Mouse (Mus musculus): ENCODE measurements around the gene Ccdc58. TPM values are rescaled to one million over a fixed set of nuclear protein-coding genes. Genes with fewer than 3 reads are reported as not detected.
"Not testable (repeated sequence)": the region's sequence is repeated elsewhere in the genome, so short reads cannot be mapped to it uniquely, and the experiment has no call there.

Gene Ccdc58
- 10 to 100 TPM; 17.1 to 23.9 TPM for total RNA-seq (2021)
- long read RNA-seq, experiment 1, partial matches to known transcripts = 1 of 2 reads
- long read RNA-seq, experiment 1, other reads (novel, unspliced or antisense) = 0 of 2 reads
- long read RNA-seq, experiment 2, transcript Ccdc58-203 (5 exons, 1,073 nt) = major isoform, 15 of 16 reads
- long read RNA-seq, experiment 2, partial matches to known transcripts = 1 of 16 reads
- long read RNA-seq, experiment 2, other reads (novel, unspliced or antisense) = 0 of 16 reads

GRCm38 (mm10) chr16:36071450-36072379 lies at the start of gene Ccdc58, which contains the start of gene Fam162a:
Gene Ccdc58, plus strand, starts transcription at chr16:36071685.
Gene Fam162a, minus strand, starts transcription at chr16:36071594.
- DNase-seq (ENCODE audit: low spot score in 2 of 2) = peak; percentile 90 to 94

- DNase-seq (ENCODE audit: low spot score in 2 of 2) = not testable (repeated sequence)
Observed at GRCm38 (mm10) chr16:36028120-36028519, 43.4 kb upstream of the Ccdc58 start.

GRCm38 (mm10) chr16:36040640-36041624 lies 30.6 kb upstream of the Ccdc58 start, which contains the start of gene Wdr5b:
Gene Wdr5b, plus strand, starts transcription at chr16:36041190.
- DNase-seq (ENCODE audit: low spot score in 2 of 2) = peak; percentile 89 to 97

GRCm38 (mm10) chr16:36041625-36042020 lies 29.9 kb upstream of the Ccdc58 start:
- DNase-seq (ENCODE audit: low spot score in 2 of 2) = no peak

- no peak for DNase-seq (ENCODE audit: low spot score in 2 of 2)
Observed at GRCm38 (mm10) chr16:36043073-36043472, 28.4 kb upstream of the Ccdc58 start.

DNA sequence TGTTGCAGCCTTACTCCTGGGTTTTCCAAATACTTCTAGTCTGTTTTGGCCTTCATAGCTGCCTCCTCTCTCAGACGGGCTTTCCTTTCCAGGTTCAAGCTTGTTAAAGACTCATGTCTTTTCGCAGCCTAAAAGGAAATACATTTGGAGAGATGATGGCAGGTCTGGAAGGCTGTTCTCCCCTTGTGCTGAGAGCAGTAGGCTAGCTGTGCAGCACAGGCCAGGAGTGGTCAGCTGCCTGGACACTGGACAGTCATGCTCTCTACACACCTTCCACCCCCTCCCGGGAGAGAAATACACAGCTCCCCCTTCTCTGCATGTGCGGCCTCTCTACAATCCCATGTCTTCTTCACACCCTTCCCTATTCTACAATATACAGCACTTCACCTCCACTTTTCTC lies 27.5 kb upstream of the Ccdc58 start:
- no peak for DNase-seq (ENCODE audit: low spot score in 2 of 2)

DNA sequence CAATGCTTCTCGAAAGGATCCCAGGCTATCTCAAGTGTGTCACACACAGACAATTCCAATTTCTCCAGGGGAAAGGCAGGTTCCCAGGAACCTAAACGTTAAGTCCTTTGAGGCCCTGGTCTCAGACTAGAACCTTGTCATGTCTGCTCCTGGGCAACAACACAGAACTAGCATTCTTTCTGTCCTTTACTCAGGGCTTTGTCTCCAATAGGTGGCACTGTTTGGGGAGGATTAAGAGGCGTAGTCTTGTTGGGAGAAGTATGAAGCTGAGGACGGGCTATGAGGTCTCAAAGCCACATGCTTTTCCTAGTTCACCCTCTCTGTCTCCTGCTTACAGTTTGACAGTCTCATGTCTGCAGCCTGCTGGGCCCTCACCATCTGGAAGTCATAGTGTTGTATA lies 23.9 kb upstream of the Ccdc58 start:
- no peak for DNase-seq (ENCODE audit: low spot score in 2 of 2)

DNA sequence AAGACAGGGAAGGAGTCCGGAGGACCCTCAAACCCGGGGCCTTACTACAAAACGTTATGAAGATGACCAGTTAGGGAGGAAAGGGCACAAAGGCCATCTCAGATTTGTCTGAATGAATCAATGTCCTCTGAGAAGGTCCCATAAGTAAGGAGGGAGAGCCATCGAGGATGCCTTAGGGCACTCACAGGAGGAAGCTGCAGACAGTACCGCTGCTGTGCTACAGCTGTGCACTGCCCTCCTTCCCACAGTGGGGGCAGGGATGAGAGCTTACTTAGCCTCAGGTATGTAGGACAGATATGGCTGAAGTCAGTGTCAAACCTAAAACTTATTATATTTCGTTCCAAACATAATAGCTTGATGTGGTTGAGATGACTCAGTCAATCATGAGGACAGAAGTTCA lies 20.0 kb upstream of the Ccdc58 start:
- no peak for DNase-seq (ENCODE audit: low spot score in 2 of 2)

DNA sequence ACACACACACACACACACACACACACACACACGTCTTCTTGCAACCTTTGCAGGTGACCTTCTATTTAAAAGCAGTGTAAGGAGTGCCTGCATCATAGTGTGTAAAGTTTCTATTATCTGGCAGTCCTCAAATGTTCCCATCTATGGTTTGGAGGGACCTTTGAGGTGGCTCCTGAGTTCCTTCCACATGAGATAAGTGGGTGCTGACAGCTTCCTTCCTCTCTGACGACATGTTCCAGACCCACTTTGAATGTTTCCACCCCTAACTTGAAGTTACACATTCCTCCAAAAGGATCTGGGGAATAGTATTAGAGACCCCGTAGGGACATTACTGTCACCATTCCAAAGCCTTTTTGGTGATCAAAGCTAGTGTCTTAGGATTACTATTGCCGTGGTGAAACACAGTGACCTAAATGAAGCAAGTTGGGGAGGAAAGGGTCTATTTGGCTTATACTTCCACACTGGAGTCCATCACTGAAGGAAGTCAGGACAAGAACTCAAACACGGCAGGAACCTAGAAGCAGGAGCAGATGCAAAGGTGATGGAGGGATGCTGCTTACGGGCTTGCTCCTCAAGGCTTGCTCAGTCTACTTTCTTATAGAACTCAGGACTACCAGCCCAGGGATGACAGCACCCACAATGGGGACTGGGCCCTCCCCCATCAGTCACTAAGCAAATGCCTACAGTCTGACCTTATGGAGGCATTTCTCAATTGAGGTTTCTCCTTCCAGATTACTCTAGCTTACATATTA lies 17.8 kb upstream of the Ccdc58 start:
- DNase-seq (ENCODE audit: low spot score in 2 of 2) = no peak

DNA sequence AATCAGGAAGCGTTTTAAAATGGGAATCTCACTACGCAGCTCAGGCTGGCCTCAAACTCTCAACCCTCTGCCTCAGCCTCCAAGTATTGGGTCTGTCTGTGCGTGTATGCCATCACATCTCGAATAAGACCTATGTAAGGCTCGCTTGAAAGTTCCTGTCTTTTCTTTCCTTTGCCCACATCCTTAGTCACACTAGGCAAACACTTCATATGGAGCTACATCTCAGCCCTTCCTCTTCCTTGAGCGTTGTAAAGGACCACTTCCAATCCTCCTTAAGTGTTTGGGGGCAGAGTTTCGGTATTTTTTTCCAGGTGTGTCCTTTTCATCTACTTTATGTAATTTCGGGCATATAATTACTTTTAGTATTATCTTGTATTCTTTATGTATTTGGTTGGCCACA lies 16.6 kb upstream of the Ccdc58 start:
- DNase-seq (ENCODE audit: low spot score in 2 of 2) = no peak

GRCm38 (mm10) chr16:36056416-36056815 lies 15.1 kb upstream of the Ccdc58 start:
- no peak for DNase-seq (ENCODE audit: low spot score in 2 of 2)

GRCm38 (mm10) chr16:36057933-36058475 lies 13.5 kb upstream of the Ccdc58 start:
- DNase-seq (ENCODE audit: low spot score in 2 of 2) = no peak

DNA sequence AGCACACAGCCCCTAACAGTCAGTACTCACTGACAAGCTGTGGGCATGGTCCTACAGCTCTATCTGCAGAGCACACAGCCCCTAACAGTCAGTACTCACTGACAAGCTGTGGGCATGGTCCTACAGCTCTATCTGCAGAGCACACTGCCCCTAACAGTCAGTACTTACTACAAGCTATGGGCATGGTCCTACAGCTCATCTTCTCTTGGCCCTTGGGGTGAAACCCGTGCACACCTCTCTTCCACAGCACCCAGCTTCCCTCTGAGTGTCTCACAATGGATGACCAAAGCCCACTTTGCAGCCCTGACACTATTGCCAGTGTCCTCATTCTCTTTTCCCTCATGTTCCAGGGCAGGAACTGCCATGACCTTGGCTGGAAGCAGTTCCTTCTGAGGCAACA lies 9.0 kb upstream of the Ccdc58 start:
- DNase-seq (ENCODE audit: low spot score in 2 of 2) = not testable (repeated sequence)

DNA sequence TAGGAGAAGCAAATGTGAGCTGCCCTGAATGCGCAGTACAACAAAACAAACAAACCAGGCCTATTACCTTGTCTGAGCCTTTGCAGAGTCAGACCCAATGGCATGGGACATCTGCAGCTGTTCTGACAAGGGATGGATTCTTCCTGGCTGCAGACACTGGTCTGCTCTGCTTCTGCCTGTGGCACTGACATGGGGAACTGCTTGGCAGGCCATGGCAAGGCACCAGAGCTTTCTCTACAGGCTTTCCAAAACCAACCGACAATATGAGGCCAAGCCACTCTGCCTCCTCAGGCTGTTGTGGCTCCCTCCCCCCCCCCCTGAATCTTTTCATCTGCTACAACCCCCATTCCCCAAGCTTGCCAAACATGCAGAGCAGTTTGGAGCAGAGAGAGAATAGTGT lies 8.2 kb upstream of the Ccdc58 start:
- DNase-seq (ENCODE audit: low spot score in 2 of 2) = no peak

GRCm38 (mm10) chr16:36064904-36065303 lies 6.6 kb upstream of the Ccdc58 start:
- no peak for DNase-seq (ENCODE audit: low spot score in 2 of 2)

DNA sequence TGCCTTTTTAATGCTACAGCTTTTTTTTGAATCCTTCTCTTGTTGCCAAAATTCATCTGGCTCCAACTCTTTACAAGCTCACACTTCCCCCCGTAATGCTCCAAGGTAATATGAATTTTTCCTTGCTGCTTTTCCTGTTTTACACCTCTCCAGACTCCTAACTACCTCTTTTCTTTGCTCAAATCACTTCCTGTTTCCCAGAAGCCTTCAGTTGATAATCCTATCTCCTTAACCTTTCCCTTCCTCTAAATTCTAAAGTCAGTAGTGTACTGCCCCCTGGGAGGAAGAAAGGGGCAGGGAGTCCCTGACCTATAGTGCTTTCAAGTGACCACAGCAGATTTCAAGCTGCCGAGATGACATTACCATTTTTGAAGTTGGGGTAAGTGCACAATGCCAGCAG lies 3.8 kb upstream of the Ccdc58 start:
- DNase-seq (ENCODE audit: low spot score in 2 of 2) = no peak

DNA sequence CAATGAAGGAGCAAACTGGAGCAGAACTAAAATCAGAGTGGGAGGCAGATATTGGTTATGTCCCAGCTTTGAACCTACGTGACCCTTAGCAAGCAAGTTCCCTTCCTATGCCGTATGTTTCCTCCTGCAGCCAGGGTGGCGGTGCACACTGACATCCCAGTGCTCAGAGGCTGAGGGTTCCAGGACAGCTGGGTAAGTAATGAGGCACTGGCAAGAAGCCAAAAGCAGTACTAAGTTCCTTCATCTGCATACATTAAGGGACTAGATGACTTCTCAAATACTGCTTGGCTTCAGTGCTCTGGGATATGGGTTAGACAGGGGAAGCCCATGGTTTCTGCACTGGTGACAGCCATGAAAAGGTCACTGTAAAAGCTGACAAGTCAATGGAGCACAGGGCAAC lies 3.1 kb upstream of the Ccdc58 start:
- no peak for DNase-seq (ENCODE audit: low spot score in 2 of 2)

DNA sequence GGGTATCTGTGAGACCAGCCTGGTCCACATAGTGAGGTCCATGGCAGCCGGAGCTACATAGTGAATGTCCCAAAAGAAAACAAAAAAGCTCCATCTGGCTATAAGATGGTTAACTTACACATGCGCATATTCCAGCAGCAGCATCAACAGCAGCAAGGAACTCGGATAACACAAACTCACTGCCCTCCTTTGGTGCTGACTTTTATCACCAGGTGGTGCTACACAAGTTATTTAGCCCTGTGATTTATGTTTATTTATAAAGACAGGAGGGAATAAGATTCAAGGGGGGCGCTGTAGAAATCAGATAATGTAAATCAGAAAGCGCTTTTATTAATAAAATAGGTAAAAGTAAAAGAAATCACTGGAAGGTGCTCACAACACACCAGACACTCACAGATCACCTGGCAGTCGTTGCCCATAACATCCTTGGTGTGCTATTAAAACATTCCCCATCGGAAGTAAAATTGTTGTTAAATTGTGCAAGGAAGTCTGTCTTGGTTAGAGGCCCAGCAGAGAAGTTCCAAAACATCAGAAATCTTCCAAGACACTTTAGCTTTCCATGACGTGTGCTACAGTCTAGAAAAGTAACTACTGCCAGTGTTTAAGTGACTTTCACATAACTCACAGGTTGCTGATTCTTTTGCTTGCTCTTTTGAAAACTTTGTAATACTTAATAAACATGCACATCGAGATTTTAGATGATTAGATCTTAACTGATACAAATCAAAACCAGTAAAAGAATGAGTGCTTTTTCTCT lies 1.5 kb upstream of the Ccdc58 start:
- no peak for DNase-seq (ENCODE audit: low spot score in 2 of 2)

DNA sequence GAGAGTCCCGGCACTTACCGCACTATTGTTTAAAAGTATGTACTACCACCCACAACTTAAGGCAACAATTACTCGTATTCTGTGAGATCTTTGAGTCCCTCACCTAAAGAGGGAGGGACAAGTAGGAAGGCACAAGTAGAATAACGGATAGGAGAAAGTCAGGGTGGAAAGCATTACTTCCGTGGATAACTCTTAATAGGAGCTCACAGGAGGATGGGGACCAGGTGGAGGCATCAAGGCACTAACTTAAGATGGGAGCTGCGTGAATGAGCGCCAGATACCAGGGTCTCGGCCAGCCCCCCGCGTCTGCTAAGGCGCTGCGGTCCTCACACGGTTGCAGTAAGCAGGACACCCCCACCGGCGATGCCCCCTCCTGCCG lies 425 bp upstream of the Ccdc58 start:
- no peak for DNase-seq (ENCODE audit: low spot score in 2 of 2)

Measured in layer of hippocampus, postnatal 14 days (tissue).